Mouse (Mus musculus) gastrocnemius, postnatal 36 days (tissue): ENCODE measurements at regions not wholly inside any gene's neighbourhood (a gene's known extent, or its start where the extent isn't known, plus 50 kb on each side); places are given as distances from the start of the nearest gene placed in this dataset.

Experiments used
- DNase-seq, 2 experiments: peaks; one replicate each; pipeline ENCODE4 v3.0.0; 2022
- intact Hi-C: fragments of 180-260 bp; cut with DNase I; formaldehyde crosslinking; loops from one replicate; pipeline ENCODE4 v1.15.1; 2025

DNA sequence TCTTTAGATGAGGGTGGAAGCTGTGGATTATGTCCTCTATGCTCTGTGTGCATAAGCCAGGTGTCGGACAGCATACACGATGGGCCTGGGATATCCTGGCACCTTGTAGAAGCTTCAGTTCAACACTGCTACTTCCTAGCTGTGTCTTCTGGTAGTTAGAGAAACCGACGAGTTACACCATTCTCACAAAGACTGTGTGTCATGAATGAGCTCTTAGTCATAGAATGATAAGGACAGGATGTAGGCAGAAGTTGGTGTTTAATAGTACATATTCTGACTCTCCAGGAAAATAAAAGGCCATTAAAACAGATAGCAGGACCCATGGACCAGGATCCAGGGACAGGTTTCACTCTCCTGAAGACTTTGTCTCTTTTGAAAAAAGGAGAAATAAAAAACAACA, 446.3 kb upstream of the Klf4 start:
- DNase-seq: no peak

DNA sequence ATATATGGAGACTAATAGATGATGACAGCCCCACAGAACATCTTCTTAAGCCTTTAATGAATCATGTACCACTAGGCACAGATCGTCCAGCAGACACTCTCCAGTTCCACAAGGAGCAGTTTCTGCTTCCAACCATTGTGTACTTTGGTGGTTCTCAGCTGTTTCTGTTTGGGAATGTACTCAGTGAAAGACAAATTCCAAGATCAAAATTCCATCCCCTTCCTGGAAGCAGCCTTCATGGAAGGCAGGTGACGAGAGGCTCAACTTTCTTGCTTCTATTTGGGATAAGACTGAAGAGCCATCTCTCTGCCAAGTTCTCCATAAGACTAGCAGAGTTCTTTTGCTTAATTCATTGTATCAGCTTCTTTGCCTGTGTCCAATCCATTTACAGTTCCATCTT, 444.0 kb upstream of the Klf4 start:
- DNase-seq: no peak
- intact Hi-C loops: no loop called here

More for the DNA sequence above, 446.3 kb upstream of the Klf4 start:
- intact Hi-C loops: no loop called here

DNA sequence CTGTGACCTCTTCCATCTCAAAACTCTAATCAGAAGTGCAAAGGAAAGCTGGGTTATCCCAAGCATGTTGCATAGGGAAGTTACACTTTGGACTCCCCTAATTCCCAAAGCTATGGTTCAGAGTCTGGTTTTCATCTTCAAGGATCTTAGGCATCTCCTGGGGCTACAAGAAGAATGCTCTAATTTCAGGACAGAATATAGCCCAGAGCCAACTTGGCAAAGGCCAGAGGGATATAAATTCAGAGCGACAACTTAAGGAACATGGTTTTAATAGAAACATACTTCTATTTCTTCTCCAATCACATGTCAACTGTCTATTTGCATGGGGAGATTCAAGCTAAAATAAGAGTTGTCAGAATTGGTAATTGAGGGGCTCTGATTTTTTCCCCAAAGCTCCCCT, 441.4 kb upstream of the Klf4 start:
- intact Hi-C loops: no loop called here
- DNase-seq: no peak

DNA sequence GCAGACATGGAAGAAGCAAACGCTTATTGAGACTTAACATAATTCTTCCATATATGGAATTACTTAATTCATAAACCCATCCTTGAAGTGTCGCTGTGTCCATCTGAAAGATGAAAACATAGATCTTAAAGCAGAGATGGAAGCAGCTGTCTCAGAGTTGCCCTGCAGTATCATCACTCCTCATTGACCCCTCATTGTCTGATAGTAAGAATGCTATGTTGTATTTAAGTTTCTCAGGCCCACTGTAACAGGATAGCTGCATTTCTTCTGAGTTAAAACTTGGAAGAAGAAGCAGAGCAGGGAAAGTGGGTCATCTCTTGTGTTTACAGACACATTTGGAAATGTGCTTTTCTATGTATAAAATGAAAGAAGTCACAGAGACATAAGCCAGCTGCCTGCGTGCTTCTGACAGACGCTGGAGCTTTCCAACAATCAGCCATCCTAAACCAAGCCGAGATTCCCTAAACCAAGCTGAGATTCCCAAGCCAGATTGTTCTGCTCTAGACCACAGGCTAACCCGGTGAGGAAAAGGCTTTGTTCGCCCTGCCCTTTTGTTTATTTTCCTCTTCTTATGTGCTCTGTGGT, 440.1 kb upstream of the Klf4 start:
- intact Hi-C loops: no loop called here
- DNase-seq: no peak

DNA sequence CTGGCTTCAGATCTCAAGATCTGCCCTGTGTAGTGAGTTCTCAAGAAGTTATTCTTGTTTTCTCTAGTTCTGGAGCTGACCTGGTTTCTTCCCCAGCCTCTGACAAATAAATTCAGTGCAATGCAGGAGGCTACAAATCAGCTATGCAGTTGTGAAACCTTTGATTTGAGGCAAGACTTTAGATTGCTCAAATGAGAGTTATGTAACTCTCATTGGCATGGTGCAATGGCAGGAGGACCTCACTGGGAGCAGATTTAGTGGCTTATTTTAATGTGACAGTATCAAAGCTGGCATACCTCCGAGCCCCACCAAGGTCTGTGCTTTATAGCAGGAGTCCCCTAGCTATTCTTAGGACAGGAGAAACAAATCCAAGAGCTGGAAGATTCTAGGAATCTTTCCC, 427.8 kb upstream of the Klf4 start:
- DNase-seq: no peak
- intact Hi-C loops: no loop called here

DNA sequence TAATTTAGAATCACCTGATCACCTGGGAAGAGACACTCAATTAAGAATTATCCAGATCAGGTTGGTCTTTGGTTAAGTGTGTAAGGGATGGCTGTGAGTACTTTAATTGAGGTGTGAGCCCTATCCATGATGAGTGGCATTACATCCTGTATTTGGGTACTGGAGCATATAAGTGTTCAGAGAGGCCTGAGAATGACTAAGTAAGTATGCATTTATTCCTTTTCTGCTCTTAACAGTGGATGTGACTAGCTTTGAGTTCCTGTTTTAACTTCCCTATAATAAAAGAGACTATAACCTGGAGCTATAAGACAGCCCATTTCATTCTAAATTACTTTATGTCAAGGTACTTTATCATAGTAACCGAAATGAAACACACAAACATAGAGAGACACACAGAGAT, 421.4 kb upstream of the Klf4 start:
- no peak for DNase-seq
- intact Hi-C loops: no loop called here

DNA sequence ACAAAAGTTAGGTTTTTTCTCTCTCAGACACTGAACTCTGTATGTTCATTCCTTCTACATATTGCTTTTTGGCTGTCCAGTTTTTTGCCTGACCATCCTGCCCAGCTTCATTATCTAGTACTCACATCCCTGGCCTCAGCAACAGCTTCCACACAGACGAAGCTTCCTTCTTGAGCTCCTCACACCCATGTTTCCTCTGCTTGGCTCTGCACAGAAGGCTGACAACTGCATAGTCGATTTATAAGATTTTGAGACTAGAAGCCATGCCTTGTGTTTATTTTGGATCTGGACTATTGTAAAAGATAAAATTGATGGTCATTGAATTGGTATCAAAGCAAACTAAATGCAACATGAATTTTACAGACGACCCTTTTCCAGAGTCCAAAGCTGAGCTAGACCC, 420.0 kb upstream of the Klf4 start:
- intact Hi-C loops: no loop called here
- DNase-seq: no peak

DNA sequence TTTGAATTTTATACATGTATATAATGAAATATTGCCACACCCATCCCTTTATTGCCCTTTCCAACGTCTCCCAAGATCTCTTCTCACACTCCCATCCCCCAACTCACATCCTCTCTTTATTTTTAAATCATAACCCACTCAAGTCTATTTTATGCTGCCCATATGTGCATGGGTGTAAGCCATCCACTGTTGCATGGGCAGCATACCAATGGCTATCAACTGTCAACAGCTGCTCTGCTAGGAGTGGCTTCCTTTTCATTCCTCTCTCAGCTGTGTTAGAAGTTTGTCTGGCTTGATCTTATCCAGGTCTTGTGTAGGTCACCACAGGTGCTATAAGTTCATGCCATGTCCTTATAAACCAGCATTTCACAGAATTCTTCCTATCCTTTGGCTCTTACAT, 409.2 kb upstream of the Klf4 start:
- intact Hi-C loops: no loop called here
- no peak for DNase-seq

DNA sequence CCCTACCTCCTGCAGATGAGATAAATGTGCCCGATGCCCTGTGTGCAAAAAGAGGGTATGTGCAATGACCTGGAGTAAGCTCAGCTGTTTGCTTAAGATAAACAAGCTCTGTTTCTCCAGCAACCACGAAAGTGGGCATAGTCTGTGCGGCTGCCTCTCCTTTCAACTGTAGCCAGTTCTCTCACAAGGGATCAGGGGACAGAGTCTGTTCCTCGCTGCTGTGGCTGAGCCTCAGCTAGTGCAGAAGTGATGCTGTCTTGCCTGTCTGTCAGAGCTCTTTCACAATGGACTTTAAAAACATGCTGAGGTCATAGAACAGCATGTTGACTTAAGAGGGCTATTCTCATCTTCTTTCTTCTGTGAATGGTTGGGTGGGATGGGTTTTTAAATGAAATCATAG, 406.1 kb upstream of the Klf4 start:
- no peak for DNase-seq
- intact Hi-C loops: no loop called here

DNA sequence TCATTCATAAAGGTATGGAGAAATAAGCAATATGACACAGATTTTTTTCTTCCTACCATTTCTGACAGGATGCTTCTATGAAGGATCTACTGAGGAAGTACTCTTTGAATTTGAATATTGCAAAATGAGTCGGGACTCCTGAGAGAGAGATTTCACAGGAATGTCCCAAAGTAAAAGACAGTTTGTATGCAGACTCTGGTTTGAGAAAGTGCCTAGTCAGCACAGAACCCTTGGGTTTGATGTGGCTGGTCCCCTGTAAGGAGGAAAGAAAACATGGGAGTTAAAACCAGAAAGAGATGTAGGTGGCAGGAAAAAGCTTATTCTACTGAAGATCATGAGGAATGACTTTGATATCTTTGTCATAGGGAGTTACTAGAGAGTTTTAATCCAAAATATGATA, 405.6 kb upstream of the Klf4 start:
- intact Hi-C loops: no loop called here
- no peak for DNase-seq

DNA sequence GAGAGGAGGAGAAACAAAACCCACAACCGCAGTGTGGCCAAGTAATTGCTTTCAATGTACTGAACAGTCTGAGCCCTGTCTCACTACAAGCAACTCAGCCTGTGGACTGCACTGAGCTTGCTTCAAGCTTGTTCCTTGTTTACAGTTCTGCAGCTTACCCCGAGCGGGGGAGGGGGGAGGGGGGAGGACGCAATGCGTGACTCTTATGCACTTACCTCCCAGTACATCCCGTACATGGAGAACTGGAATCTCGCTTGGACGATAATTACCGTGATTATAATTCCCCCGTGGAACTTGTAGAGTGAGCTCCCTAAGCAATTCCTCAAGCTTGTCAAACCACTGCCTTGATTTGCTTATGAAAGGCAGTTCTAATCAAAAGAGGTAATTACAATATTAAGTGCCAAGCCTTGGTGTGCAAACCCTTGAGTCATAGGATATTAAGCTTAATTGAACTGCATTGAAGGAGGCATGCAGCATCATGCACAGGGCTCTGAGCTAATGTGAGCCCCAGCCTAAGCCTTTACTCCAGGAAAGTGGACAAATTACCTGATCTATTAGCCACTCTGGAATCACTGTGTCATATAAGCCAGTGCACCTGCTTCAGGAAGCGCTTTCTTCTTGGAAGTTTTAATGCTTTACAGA, 397.0 kb upstream of the Klf4 start:
- no peak for DNase-seq
- intact Hi-C loops: no loop called here

DNA sequence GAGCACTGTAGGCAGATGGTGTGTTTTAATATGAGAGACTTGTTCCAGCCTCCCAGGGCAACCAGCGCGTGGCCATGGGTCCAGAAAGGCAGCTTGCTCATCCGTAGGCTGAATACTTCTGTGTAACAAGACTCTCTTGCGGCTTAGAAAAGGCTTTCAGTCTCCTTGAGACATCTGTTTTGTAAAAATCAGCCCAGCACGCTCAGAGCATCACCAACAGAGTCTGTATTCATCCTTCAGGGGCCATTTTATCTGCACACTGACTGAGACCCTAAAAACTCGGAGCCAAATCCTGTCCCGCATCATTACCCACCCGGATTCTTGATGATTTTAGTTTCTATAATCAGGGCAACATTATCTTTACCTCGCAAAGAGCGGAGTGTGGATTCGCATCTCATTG, 396.4 kb upstream of the Klf4 start:
- no peak for DNase-seq
- intact Hi-C loops: no loop called here

DNA sequence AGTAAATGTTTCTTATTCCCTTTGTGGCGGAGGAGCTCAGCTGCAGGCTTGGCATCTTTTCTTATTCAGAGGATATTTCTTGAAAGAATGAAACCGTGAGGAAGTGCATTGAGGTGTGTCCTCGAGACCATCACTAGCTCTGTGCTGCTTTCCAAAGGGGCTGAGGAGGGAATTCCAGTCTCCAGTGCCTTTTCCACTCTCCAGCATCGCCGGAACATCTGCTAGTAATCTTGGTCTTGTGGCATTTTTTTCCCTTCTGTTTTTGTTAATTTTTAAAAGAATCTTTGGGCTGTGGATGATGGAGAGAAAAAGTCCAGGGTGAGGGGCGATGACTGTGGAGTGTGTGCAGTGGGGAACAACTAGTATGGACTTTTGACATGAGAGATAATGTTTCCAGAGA, 395.9 kb upstream of the Klf4 start:
- DNase-seq: no peak
- intact Hi-C loops: no loop called here

DNA sequence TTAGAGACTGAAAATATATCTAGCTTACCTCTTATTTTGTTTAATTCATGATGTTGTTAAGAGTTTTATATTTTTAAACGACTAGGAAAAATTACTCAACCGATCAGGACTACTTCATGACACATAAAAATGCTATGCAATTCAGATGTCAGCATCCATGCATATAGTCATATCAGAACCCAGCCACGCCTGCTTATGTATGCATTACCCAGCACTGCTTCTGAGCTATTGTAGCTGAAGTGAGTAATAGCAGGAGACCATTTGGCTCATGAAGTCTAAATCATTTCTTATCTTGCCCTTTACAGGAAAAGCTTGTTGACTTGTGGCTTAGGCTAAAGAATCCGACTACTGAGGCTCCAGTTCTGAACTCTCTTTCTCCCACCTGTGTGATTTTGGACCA, 395.1 kb upstream of the Klf4 start:
- no peak for DNase-seq
- intact Hi-C loops: no loop called here

DNA sequence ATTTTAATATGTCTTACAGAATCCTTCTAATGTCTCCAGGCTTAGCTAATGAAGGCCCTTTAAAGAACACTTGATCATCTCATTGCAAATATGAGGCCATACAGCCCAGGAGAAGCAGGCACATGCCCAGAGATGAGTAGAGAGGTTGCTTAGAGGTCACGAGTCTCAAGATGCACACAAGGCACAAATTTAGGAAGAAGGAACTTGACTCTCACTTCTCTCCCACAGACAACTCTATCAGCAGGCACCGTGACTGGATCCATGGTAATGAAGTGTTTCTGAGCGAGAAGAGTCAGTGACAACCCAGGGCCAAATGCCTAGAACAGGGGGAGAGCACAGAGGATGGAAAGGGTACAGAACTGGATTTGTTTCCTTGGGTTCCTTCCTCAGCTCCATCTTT, 392.7 kb upstream of the Klf4 start:
- intact Hi-C loops: no loop called here
- DNase-seq: no peak

DNA sequence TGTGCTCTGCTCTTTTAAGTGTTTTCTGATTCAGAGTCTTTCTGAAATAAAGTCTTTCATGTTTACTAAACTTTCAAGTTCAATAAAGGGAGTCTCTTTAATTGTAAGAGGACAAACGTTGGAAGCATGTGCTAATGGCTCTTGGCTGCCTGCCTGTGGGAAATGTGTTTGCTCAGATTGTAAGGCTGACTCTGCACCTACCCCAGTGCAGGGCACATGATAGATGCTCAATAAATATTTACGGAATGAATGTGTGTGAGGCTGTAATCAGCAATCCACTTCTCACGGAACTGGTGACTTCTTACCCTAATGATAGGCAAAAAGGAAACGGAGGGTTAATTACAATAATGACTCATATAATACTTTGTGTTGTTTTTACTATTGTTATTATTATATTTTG, 389.0 kb upstream of the Klf4 start:
- intact Hi-C loops: no loop called here
- no peak for DNase-seq

DNA sequence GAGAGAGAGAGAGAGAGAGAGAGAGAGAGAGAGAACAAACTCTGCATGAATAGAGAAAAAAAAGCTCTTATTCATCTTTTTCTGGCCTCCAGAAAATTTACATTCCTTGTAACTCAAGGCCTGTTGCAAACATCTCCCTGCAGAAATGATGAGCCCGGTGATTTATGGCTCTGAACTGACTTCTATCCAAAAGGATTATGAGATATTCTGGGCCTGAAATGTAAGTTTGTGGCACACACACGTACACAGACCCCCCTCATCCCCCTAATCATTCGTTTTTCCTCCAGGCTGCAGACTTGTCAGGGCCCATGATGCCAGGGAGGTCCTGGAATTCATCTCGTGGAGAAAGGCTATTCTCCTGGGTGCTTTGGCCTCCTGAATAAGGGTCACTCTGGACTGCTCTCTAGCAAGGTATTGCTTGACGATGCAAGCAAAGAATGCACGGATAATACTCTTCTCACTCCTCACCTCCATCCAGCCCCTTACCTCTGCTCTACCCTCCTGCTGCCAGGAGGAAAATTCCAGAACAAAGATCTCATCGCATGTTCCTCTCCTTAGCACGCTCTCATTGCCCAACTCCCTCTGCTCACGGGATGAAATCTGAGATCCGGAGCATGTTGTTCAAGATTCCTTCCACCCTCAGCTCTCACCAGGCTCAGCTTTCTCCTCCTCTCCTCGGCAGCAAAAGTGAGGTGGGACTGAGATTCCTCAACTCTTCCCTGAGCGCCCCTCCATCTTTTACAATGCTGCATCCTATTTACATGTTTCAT, 362.0 kb upstream of the Klf4 start:
- intact Hi-C loops: no loop called here
- DNase-seq: peak in 1 of 2 experiments; percentile 4

DNA sequence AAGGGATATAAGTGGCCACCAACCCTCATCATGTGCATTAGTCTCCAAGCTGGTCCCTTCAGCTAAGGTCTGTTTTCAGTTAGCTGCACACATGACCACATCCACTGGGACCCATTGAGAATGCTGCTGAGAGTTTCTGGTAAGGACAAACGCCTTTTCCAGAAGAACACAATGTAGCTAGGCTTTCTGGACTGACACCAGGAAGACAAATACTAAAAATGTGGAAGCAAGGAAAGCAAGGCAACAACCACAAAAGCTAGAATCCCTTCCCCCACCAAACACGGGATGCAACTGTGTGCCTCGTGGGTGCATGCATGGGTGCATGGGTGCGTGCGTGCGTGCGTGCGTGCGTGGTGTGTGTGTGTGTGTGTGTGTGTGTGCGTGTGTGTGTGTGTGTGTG, 359.4 kb upstream of the Klf4 start:
- intact Hi-C loops: no loop called here
- DNase-seq: no peak

DNA sequence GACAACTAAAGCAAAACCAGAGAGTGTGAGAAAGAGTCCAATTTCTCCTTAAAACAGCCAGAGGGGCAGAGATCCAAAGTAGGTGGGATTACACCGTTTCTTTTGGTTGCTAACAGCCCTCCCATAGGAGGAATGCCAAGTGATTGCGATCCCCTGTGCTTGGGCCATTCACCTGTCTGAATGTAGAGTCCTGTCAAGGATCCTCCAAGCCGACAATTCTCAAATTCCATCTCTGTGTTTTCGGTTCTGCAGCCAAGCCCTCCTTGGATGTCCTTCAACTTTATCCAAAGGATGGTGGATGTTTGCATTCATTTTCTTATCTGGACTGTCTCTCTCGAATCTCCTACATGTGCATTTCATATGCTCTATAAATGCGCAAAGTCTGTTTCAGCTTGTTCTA, 355.3 kb upstream of the Klf4 start:
- DNase-seq: no peak
- intact Hi-C loops: no loop called here

DNA sequence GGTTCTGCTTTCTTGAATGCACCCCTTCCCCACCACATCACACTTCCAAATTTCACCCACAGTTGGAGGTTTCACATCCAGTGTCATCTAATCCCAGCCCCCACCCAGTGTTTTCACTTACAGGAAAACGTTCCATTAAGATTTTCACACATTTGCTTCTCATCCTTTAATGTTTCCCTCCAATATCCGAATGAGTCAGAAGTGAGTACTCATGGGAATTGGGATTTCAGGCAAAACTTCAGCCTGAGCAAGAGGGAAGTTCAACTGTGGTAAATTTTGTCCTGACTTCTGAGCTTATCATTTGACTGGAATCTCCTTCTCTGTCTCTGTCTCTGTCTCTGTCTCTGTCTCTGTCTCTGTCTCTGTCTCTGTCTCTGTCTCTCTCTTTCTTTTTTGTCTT, 350.3 kb upstream of the Klf4 start:
- intact Hi-C loops: no loop called here

DNA sequence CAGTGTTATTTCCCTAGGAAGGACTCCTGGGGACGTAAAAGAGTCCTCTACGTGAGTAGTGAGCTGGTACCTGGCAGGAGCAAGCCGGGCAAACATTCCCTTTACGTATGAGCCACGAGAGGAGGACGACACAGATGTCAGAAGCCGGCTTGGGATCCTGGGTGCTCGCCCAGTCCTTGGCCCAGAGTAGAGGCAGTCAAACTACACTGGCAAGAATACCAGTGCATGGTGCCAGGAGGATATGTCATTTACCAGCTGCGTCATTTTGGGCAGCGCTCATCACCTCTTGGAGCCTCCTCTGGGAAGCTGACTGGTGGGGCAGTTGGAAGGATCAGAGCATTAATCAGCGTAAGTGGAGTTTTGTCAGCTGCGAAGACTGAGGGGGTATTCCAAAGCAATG, 343.0 kb upstream of the Klf4 start:
- peak; percentile 61 to 69 for DNase-seq
- intact Hi-C loops: no loop called here

More for the DNA sequence above, 350.3 kb upstream of the Klf4 start:
- DNase-seq: no peak

DNA sequence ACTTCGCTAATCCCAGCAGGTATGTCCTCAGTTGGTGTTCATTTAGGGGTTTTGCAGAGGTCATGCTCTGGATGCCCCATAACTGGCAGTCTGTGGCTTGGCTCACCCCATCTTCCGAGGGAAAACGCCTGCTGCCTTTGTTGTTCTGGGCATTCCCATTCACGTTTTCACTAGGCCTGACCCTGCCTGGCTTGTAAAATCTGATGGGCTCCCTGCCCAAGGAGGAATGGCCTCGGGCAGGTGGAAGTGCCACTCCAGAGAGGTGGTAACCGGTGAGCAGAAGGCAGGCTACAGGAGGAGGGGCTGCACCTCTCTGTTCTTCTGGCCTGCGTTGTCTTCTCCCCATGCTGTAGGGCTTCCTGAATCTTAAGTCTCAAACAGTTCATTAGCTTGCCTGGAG, 342.6 kb upstream of the Klf4 start:
- intact Hi-C loops: no loop called here

More for the DNA sequence above, 342.6 kb upstream of the Klf4 start:
- no peak for DNase-seq
